Mouse (Mus musculus) CH12.LX (cell line): ENCODE measurements around the gene Rngtt. TPM values are rescaled to one million over a fixed set of nuclear protein-coding genes. Genes with fewer than 3 reads are reported as not detected.
A peak's percentile ranks its signal among the peaks of the same experiment; 100 is the strongest.

Experiments
- DNase-seq: peaks from one replicate; pipeline ENCODE4 v3.0.0-alpha.2; 2013; ENCODE audit errors: extremely low read depth
- H3K27ac ChIP-seq: 2 replicates; pipeline ENCODE4 v1.5.1; 2012; ENCODE audit warnings: low read depth, mild to moderate bottlenecking, control low read depth, moderate library complexity; ENCODE audit not compliant: insufficient read depth
- H3K27me3 ChIP-seq: replicated peaks from 2 replicates; pipeline ENCODE3; 2012; ENCODE audit warnings: inconsistent platforms
- H3K36me3 ChIP-seq, 2 experiments: replicated peaks in 1 of 2; 2 replicates each; pipeline versions ENCODE3 to v1.6.1; 2012; ENCODE audit warnings: inconsistent platforms in 1 of 2, low read length in 1 of 2, mild to moderate bottlenecking in 1 of 2, mixed read lengths in 1 of 2, moderate library complexity in 1 of 2; ENCODE audit not compliant: control insufficient read depth in 1 of 2, insufficient read depth in 1 of 2
- H3K4me1 ChIP-seq, 2 experiments: 2 replicates each; pipeline ENCODE4 v1.6.1; 2012; ENCODE audit warnings: inconsistent platforms in 1 of 2, moderate library complexity in 1 of 2; ENCODE audit not compliant: insufficient read depth in 2 of 2, control insufficient read depth in 1 of 2
- H3K4me2 ChIP-seq: 2 replicates; pipeline ENCODE4 v1.6.1; 2012; ENCODE audit warnings: low read depth, mild to moderate bottlenecking, control low read depth; ENCODE audit not compliant: poor library complexity, insufficient read depth, severe bottlenecking
- H3K4me3 ChIP-seq, 3 experiments: fragments of 150-350 bp in 1 of 3; sonication (generic) in 1 of 3; replicated peaks in 1 of 3; 2 replicates each; pipeline versions ENCODE3 to v1.5.1; 2011 to 2012; ENCODE audit warnings: low read depth in 2 of 3, low read length in 2 of 3, mild to moderate bottlenecking in 2 of 3, moderate library complexity in 2 of 3, control low read depth in 1 of 3, improper control_type of control experiment in 1 of 3, inconsistent platforms in 1 of 3, mixed read lengths in 1 of 3; ENCODE audit not compliant: poor library complexity in 1 of 3
- H3K79me2 ChIP-seq: replicated peaks from 2 replicates; pipeline ENCODE4 v1.6.1; 2012; ENCODE audit warnings: mild to moderate bottlenecking, moderate library complexity; ENCODE audit not compliant: control insufficient read depth, poor library complexity, insufficient read depth, severe bottlenecking; ENCODE audit errors: extremely low read depth
- H3K9ac ChIP-seq: 2 replicates; pipeline ENCODE4 v1.6.1; 2012; ENCODE audit warnings: low read depth, mild to moderate bottlenecking, control low read depth, moderate library complexity; ENCODE audit not compliant: insufficient read depth
- H3K9me3 ChIP-seq: replicated peaks from 2 replicates; pipeline ENCODE3; 2012; ENCODE audit warnings: low read length, inconsistent platforms, mixed read lengths
- BHLHE40 ChIP-seq: IDR thresholded peaks from 2 replicates; pipeline ENCODE4 v1.6.1; 2011; ENCODE audit warnings: mild to moderate bottlenecking, low read depth, low read length, improper control_type of control experiment
- CHD1 ChIP-seq: IDR thresholded peaks from 2 replicates; pipeline ENCODE4 v1.6.1; 2012; ENCODE audit warnings: low read depth, low read length, improper control_type of control experiment, inconsistent platforms
- CHD2 ChIP-seq: IDR thresholded peaks from 2 replicates; pipeline ENCODE4 v1.6.1; 2011; ENCODE audit warnings: low read length, improper control_type of control experiment
- CTCF ChIP-seq, 2 experiments: IDR thresholded peaks in 1 of 2; conservative IDR thresholded peaks in 1 of 2; 2 replicates each; pipeline ENCODE4 v1.5.1; 2011 to 2012; ENCODE audit warnings: low read depth in 2 of 2, low read length in 2 of 2, improper control_type of control experiment in 1 of 2, inconsistent platforms in 1 of 2, mild to moderate bottlenecking in 1 of 2, moderate library complexity in 1 of 2
- E2F4 ChIP-seq: IDR thresholded peaks from 2 replicates; pipeline ENCODE4 v1.6.1; 2011; ENCODE audit warnings: low read depth, low read length, improper control_type of control experiment; ENCODE audit not compliant: insufficient replicate concordance
- ELF1 ChIP-seq: IDR thresholded peaks from 2 replicates; pipeline ENCODE4 v1.6.1; 2014; ENCODE audit warnings: low read depth, mild to moderate bottlenecking, inconsistent platforms, low read length, improper control_type of control experiment
- EP300 ChIP-seq: IDR thresholded peaks from 2 replicates; pipeline ENCODE4 v1.6.1; 2011; ENCODE audit warnings: low read length, improper control_type of control experiment
- ETS1 ChIP-seq: conservative IDR thresholded peaks from 2 replicates; pipeline ENCODE4 v1.6.1; 2012; ENCODE audit warnings: low read depth, mild to moderate bottlenecking, inconsistent platforms, low read length, improper control_type of control experiment, moderate library complexity
- GABPA ChIP-seq: IDR thresholded peaks from 2 replicates; pipeline ENCODE4 v1.6.1; 2012; ENCODE audit warnings: low read depth, low read length, improper control_type of control experiment, inconsistent platforms; ENCODE audit not compliant: insufficient replicate concordance
- HCFC1 ChIP-seq: IDR thresholded peaks from 2 replicates; pipeline ENCODE4 v1.6.1; 2012; ENCODE audit warnings: low read depth, mild to moderate bottlenecking, inconsistent platforms, low read length, improper control_type of control experiment
- IRF4 ChIP-seq: IDR thresholded peaks from 2 replicates; pipeline ENCODE4 v1.6.1; 2014; ENCODE audit warnings: low read depth, mild to moderate bottlenecking, inconsistent platforms, low read length, improper control_type of control experiment
- JUN ChIP-seq: IDR thresholded peaks from 2 replicates; pipeline ENCODE4 v1.6.1; 2011; ENCODE audit warnings: low read depth, mild to moderate bottlenecking, low read length, improper control_type of control experiment, moderate library complexity; ENCODE audit not compliant: insufficient read depth
- JUND ChIP-seq: conservative IDR thresholded peaks from 2 replicates; pipeline ENCODE4 v1.6.1; 2011; ENCODE audit warnings: low read depth, low read length, improper control_type of control experiment
- KAT2A ChIP-seq: IDR thresholded peaks from 2 replicates; pipeline ENCODE4 v1.6.1; 2012; ENCODE audit warnings: low read length, improper control_type of control experiment, inconsistent platforms; ENCODE audit not compliant: insufficient replicate concordance
- MAFK ChIP-seq: IDR thresholded peaks from 2 replicates; pipeline ENCODE4 v1.6.1; 2011; ENCODE audit warnings: low read length, improper control_type of control experiment; ENCODE audit not compliant: insufficient replicate concordance
- MAX ChIP-seq: IDR thresholded peaks from 2 replicates; pipeline ENCODE4 v1.6.1; 2011; ENCODE audit warnings: low read length, improper control_type of control experiment
- MAZ ChIP-seq: IDR thresholded peaks from 2 replicates; pipeline ENCODE4 v1.6.1; 2012; ENCODE audit warnings: low read depth, mild to moderate bottlenecking, inconsistent platforms, low read length, improper control_type of control experiment, moderate library complexity
- MEF2A ChIP-seq: IDR thresholded peaks from 2 replicates; pipeline ENCODE4 v1.6.1; 2014; ENCODE audit warnings: low read depth, mild to moderate bottlenecking, inconsistent platforms, low read length, improper control_type of control experiment, borderline replicate concordance
- MXI1 ChIP-seq: IDR thresholded peaks from 2 replicates; pipeline ENCODE4 v1.6.1; 2011; ENCODE audit warnings: mild to moderate bottlenecking, low read depth, low read length, improper control_type of control experiment
- MYC ChIP-seq: IDR thresholded peaks from 2 replicates; pipeline ENCODE4 v1.6.1; 2011; ENCODE audit warnings: low read depth, mild to moderate bottlenecking, improper control_type of control experiment, low read length
- NELFE ChIP-seq: IDR thresholded peaks from 2 replicates; pipeline ENCODE4 v1.6.1; 2011; ENCODE audit warnings: low read depth, low read length, improper control_type of control experiment
- NRF1 ChIP-seq: IDR thresholded peaks from 2 replicates; pipeline ENCODE4 v1.6.1; 2014; ENCODE audit warnings: low read depth, mild to moderate bottlenecking, inconsistent platforms, low read length, improper control_type of control experiment, moderate library complexity
- PAX5 ChIP-seq: IDR thresholded peaks from 2 replicates; pipeline ENCODE4 v1.6.1; 2012; ENCODE audit warnings: low read length, inconsistent platforms, mixed read lengths
- POLR2A ChIP-seq: IDR thresholded peaks from 2 replicates; pipeline ENCODE4 v1.6.1; 2011; ENCODE audit warnings: low read depth, mild to moderate bottlenecking, improper control_type of control experiment, low read length
- POLR2AphosphoS2 ChIP-seq: IDR thresholded peaks from 2 replicates; pipeline ENCODE4 v1.6.1; 2011; ENCODE audit warnings: low read depth, low read length, improper control_type of control experiment
- RAD21 ChIP-seq: IDR thresholded peaks from 2 replicates; pipeline ENCODE4 v1.6.1; 2011; ENCODE audit warnings: low read depth, mild to moderate bottlenecking, low read length, improper control_type of control experiment, moderate library complexity
- RCOR1 ChIP-seq: conservative IDR thresholded peaks from 2 replicates; pipeline ENCODE4 v1.6.1; 2012; ENCODE audit warnings: low read depth, mild to moderate bottlenecking, inconsistent platforms, low read length, improper control_type of control experiment
- SIN3A ChIP-seq: IDR thresholded peaks from 2 replicates; pipeline ENCODE4 v1.6.1; 2012; ENCODE audit warnings: low read length, improper control_type of control experiment, inconsistent platforms
- SMC3 ChIP-seq: IDR thresholded peaks from 2 replicates; pipeline ENCODE4 v1.6.1; 2011; ENCODE audit warnings: low read depth, low read length, improper control_type of control experiment
- TBP ChIP-seq: conservative IDR thresholded peaks from 2 replicates; pipeline ENCODE4 v1.6.1; 2011; ENCODE audit warnings: low read depth, low read length, improper control_type of control experiment
- TCF12 ChIP-seq: IDR thresholded peaks from 2 replicates; pipeline ENCODE4 v1.6.1; 2014; ENCODE audit warnings: low read depth, mild to moderate bottlenecking, inconsistent platforms, low read length, improper control_type of control experiment
- UBTF ChIP-seq: IDR thresholded peaks from 2 replicates; pipeline ENCODE4 v1.6.1; 2012; ENCODE audit warnings: low read depth, mild to moderate bottlenecking, inconsistent platforms, low read length, improper control_type of control experiment, moderate library complexity
- USF1 ChIP-seq: IDR thresholded peaks from 2 replicates; pipeline ENCODE4 v1.6.1; 2014; ENCODE audit warnings: low read depth, mild to moderate bottlenecking, inconsistent platforms, low read length, improper control_type of control experiment
- USF2 ChIP-seq: conservative IDR thresholded peaks from 2 replicates; pipeline ENCODE4 v1.6.1; 2011; ENCODE audit warnings: low read depth, low read length, improper control_type of control experiment
- ZC3H11A ChIP-seq: IDR thresholded peaks from 2 replicates; pipeline ENCODE4 v1.6.1; 2012; ENCODE audit warnings: low read depth, mild to moderate bottlenecking, inconsistent platforms, low read length, improper control_type of control experiment
- ZKSCAN1 ChIP-seq: IDR thresholded peaks from 2 replicates; pipeline ENCODE4 v1.6.1; 2012; ENCODE audit warnings: low read depth, inconsistent platforms, low read length, improper control_type of control experiment, borderline replicate concordance
- ZMIZ1 ChIP-seq: IDR thresholded peaks from 2 replicates; pipeline ENCODE4 v1.6.1; 2012; ENCODE audit warnings: low read depth, mild to moderate bottlenecking, inconsistent platforms, low read length, improper control_type of control experiment
- ZNF384 ChIP-seq: IDR thresholded peaks from 2 replicates; pipeline ENCODE4 v1.6.1; 2012; ENCODE audit warnings: low read depth, low read length, improper control_type of control experiment, inconsistent platforms
- dilution Hi-C: fragments of 300-500 bp; cut with MboI; formaldehyde crosslinking; loops from 2 replicates; pipeline ENCODE4 v1.14.3; 2020; ENCODE audit warnings: low sequenced_read_pairs; ENCODE audit not compliant: extremely low pct_unique_long_range_greater_than_20kb, extremely low pct_ligation_motif_present
- in situ Hi-C: fragments of 300-500 bp; cut with MboI; formaldehyde crosslinking; loops from 3 replicates; pipeline ENCODE4 v1.14.3; 2019; ENCODE audit warnings: low sequenced_read_pairs, low pct_ligation_motif_present, low pct_unique_long_range_greater_than_20kb, mixed read lengths
- polyA plus RNA-seq: library from polyadenylated mRNA; unstranded; fragments of >175 nt; gene quantifications from 2 replicates; pipeline ENCODE4 v1.2.1, GENCODE M21; 2012; ENCODE audit warnings: low read depth; ENCODE audit not compliant: insufficient read length
- total RNA-seq, 2 experiments: library from RNA; depleted of rRNA; stranded (reverse); fragments of 300-350 nt in 1 of 2; fragments of >200 nt in 1 of 2; gene quantifications; 2 replicates each; pipeline ENCODE4 v1.2.3; 2012 to 2014

The Rngtt gene
- total and polyA plus RNA-seq, 3 experiments: 12.5 to 20.1 (median 16.9) TPM

GRCm38 (mm10) chr4:33496985-33497384, 186.9 kb downstream of the Rngtt start:
- in situ Hi-C loops: no loop called here
- Histone ChIP-seq H3K79me2 (no peaks in the 10 kb centered on the region), H3K9ac (no peak overlapping the region; the same call in 1 of the 2 replicates), H3K9me3 (no peaks in the 10 kb centered on the region), H3K36me3 (peaks cover 8 to 19% of the 10 kb centered on the region in 2 experiments), H3K4me2 (no peak overlapping the region)
- TF ChIP-seq RAD21 (no peak), RCOR1 (no peak), MAFK (peak; percentile 56; the same call in 1 of the 2 replicates), NELFE (no peak), MYC (peak; percentile 95), POLR2AphosphoS2 (no peak), BHLHE40 (peak; percentile 18; the same call in 1 of the 2 replicates), MAZ (no peak), SMC3 (no peak), USF2 (no peak), ELF1 (no peak), GABPA (no peak), JUND (no peak), ZC3H11A (no peak), PAX5 (no peak), UBTF (no peak), EP300 (no peak), IRF4 (no peak), MAX (peak; percentile 91), MXI1 (peak; percentile 91), TCF12 (no peak), CHD1 (no peak), E2F4 (no peak), USF1 (no peak), ZNF384 (no peak), POLR2A (no peak), ZKSCAN1 (no peak), ZMIZ1 (no peak), HCFC1 (no peak), MEF2A (no peak), TBP (no peak), CTCF (conservative IDR thresholded peaks at IDR 0.05 in 1 of 2, IDR thresholded peaks at IDR 0.05 in 1 of 2; ENCODE audit: low read depth in 2 of 2, low read length in 2 of 2) (no peak), CHD2 (no peak), ETS1 (no peak), KAT2A (no peak), NRF1 (no peak), JUN (no peak), SIN3A (peak; percentile 51; the same call in 1 of the 2 replicates)
- TF ChIP-seq, all 38 proteins: peak for 6
- H3K4me3 ChIP-seq: no peak overlapping the region
- H3K27ac ChIP-seq: no peak overlapping the region
- peak; percentile 14 for DNase-seq
- peaks cover 0 to 19% of the 10 kb centered on the region in 2 experiments; a peak in 2 of 4 replicates for H3K4me1 ChIP-seq
- dilution Hi-C loops: no loop called here
- no peaks in the 10 kb centered on the region for H3K27me3 ChIP-seq
